Mouse (Mus musculus) Patski (cell line): ENCODE results near the gene Krt12. TPM values are rescaled to one million over a fixed set of nuclear protein-coding genes. Genes with fewer than 3 reads are reported as not detected.

Source experiments
- ATAC-seq: fragments of 100-300 bp; one replicate; pipeline ENCODE4 v1.8.0; 2021
- CTCF ChIA-PET: fragments of 350-600 bp; sonication (Branson Sonifier 250); formaldehyde crosslinking; loops from one replicate; lab custom pipeline; 2022; ENCODE audit warnings: inconsistent platforms; lab: Charles Lee
- POLR2A ChIA-PET: fragments of 350-600 bp; sonication (Branson Sonifier 250); formaldehyde crosslinking; loops from one replicate; lab custom pipeline; 2022; ENCODE audit warnings: antibody characterized with exemption, inconsistent platforms; lab: Charles Lee
- DNase-seq: peaks from one replicate; pipeline ENCODE4 v3.0.0-alpha.2; 2011; ENCODE audit warnings: low read depth, low spot score
- H3K27me3 ChIP-seq: fragments of 371-371 bp; one replicate; pipeline ENCODE4 v1.5.1; 2021
- CTCF ChIP-seq: fragments of 100-300 bp; IDR thresholded peaks from one replicate; pipeline ENCODE4 v1.5.1; 2021
- in situ Hi-C: fragments of 300-500 bp; cut with MboI; formaldehyde crosslinking; loops from 3 replicates; pipeline ENCODE4 v1.11.1; 2018; ENCODE audit warnings: low pct_unique_long_range_greater_than_20kb, mixed read lengths
- polyA plus RNA-seq: library from polyadenylated mRNA; unstranded; gene quantifications from one replicate; pipeline ENCODE4 v1.2.3, GENCODE M21; 2021

The Krt12 gene
- polyA plus RNA-seq, 1 experiment from 2014 or later, result not detected

GRCm38 (mm10) chr11:99385813-99386721, 36.0 kb downstream of the Krt12 start:
- CTCF ChIA-PET, result interaction anchor here (0.7 to 1.7 kb wide), 7 partner anchors 17 to 912 kb away, joined by 3 to 5 read pairs (median 3); no protein-coding TSS in a partner anchor
- in situ Hi-C loops, result loop anchor here (10.0 kb wide), 1 partner anchor 189 kb away; no protein-coding TSS in a partner anchor
- POLR2A ChIA-PET, result no interaction called here
- TF ChIP-seq CTCF, result no peak
- ATAC-seq (peak; percentile 80), DNase-seq (no peak)
- no peaks in the 10 kb centered on the region for H3K27me3 ChIP-seq

- TF ChIP-seq CTCF, result peak; percentile 97
- POLR2A ChIA-PET, result no interaction called here
- ATAC-seq, result no peak
- CTCF ChIA-PET, result interaction anchor here (2.0 kb wide), 1 partner anchor 85 kb away, joined by 13 read pairs; no protein-coding TSS in a partner anchor
- H3K27me3 ChIP-seq, result peaks cover 16% of the 10 kb centered on the region
- in situ Hi-C loops, result loop anchor here (5.0 to 10.0 kb wide), 2 partner anchors 33 to 625 kb away; no protein-coding TSS in a partner anchor
- no peak for DNase-seq
These were observed 42.5 kb downstream of the Krt12 start for GRCm38 (mm10) chr11:99379568-99379967.

- no peak for TF ChIP-seq CTCF
- in situ Hi-C loops, result loop anchor here (5.0 to 10.0 kb wide), 2 partner anchors 37 to 630 kb away; no protein-coding TSS in a partner anchor
- ChIA-PET POLR2A (no interaction called here), CTCF (no interaction called here)
- ATAC-seq (no peak), DNase-seq (no peak)
- peaks cover 43% of the 10 kb centered on the region for H3K27me3 ChIP-seq
These were observed 47.3 kb downstream of the Krt12 start, which contains the start of gene Krt28 for GRCm38 (mm10) chr11:99374803-99375202. TSS of gene Krt28 (minus strand) at chr11:99374903.

GRCm38 (mm10) chr11:99369853-99370451, 52.1 kb downstream of the Krt12 start:
- in situ Hi-C loops, result loop anchor here (5.0 to 10.0 kb wide), 2 partner anchors 58 to 635 kb away; no protein-coding TSS in a partner anchor
- ChIA-PET CTCF (interaction anchor here (0.9 kb wide), 1 partner anchor 94 kb away, joined by 3 read pairs; no protein-coding TSS in a partner anchor), POLR2A (no interaction called here)
- DNase-seq (no peak), ATAC-seq (no peak)
- H3K27me3 ChIP-seq, result peaks cover 42% of the 10 kb centered on the region
- no peak for TF ChIP-seq CTCF

- TF ChIP-seq CTCF, result peak; percentile 72
- ATAC-seq (no peak), DNase-seq (no peak)
- CTCF ChIA-PET, result interaction anchor here (1.6 kb wide), 1 partner anchor 17 kb away, joined by 4 read pairs; no protein-coding TSS in a partner anchor
- POLR2A ChIA-PET, result no interaction called here
- in situ Hi-C loops, result loop anchor here (5.0 kb wide), 1 partner anchor 57 kb away; no protein-coding TSS in a partner anchor
- H3K27me3 ChIP-seq, result peaks cover 38% of the 10 kb centered on the region
These were observed 52.8 kb downstream of the Krt12 start for GRCm38 (mm10) chr11:99369229-99369628.

GRCm38 (mm10) chr11:99366791-99367190, 55.3 kb downstream of the Krt12 start:
- ATAC-seq (no peak), DNase-seq (no peak)
- ChIA-PET CTCF (no interaction called here), POLR2A (no interaction called here)
- H3K27me3 ChIP-seq, result peaks cover 20% of the 10 kb centered on the region
- no peak for TF ChIP-seq CTCF
- in situ Hi-C loops, result loop anchor here (5.0 kb wide), 1 partner anchor 54 kb away; no protein-coding TSS in a partner anchor

Other genes with a start within 250 kb of the Krt12 start
- 135 TPM for gene Smarce1, start 191.2 kb downstream of the Krt12 start, polyA plus RNA-seq
- gene Krt222, start 178.2 kb downstream of the Krt12 start, polyA plus RNA-seq, result 0.14 TPM
- gene Krt24, start 137.0 kb downstream of the Krt12 start, polyA plus RNA-seq, result not detected
- not detected for gene Krt25, start 99.3 kb downstream of the Krt12 start, polyA plus RNA-seq
- not detected for gene Krt26, start 84.3 kb downstream of the Krt12 start, polyA plus RNA-seq
- not detected for gene Krt27, start 71.2 kb downstream of the Krt12 start, polyA plus RNA-seq
- gene Krt28, start 47.4 kb downstream of the Krt12 start, polyA plus RNA-seq, result not detected
- 7.2 TPM for gene Krt10, start 32.9 kb downstream of the Krt12 start, polyA plus RNA-seq
- gene Krt20, start 15.9 kb upstream of the Krt12 start, polyA plus RNA-seq, result not detected
- gene Krt23, start 70.9 kb upstream of the Krt12 start, polyA plus RNA-seq, result 0.09 TPM
- 0.08 TPM for gene Krt39, start 99.1 kb upstream of the Krt12 start, polyA plus RNA-seq
- not detected for gene Krt40, start 120.9 kb upstream of the Krt12 start, polyA plus RNA-seq
- not detected for gene Krtap3-3, start 128.6 kb upstream of the Krt12 start, polyA plus RNA-seq
- not detected for gene Krtap3-2, start 134.6 kb upstream of the Krt12 start, polyA plus RNA-seq
- not detected for gene Gm11939, start 137.2 kb upstream of the Krt12 start, polyA plus RNA-seq
- gene Krtap3-1, start 144.4 kb upstream of the Krt12 start, polyA plus RNA-seq, result not detected
- gene Krtap1-5, start 158.8 kb upstream of the Krt12 start, polyA plus RNA-seq, result not detected
- gene Krtap1-4, start 161.4 kb upstream of the Krt12 start, polyA plus RNA-seq, result not detected
- gene Krtap1-3, start 169.1 kb upstream of the Krt12 start, polyA plus RNA-seq, result not detected
- not detected for gene Krtap9-3, start 175.8 kb upstream of the Krt12 start, polyA plus RNA-seq
- not detected for gene Gm11938, start 181.0 kb upstream of the Krt12 start, polyA plus RNA-seq
- gene Gm11937, start 187.9 kb upstream of the Krt12 start, polyA plus RNA-seq, result not detected
- gene Krtap2-4, start 192.6 kb upstream of the Krt12 start, polyA plus RNA-seq, result not detected
- not detected for gene Gm11562, start 198.2 kb upstream of the Krt12 start, polyA plus RNA-seq
- gene Krtap4-1, start 206.0 kb upstream of the Krt12 start, polyA plus RNA-seq, result not detected
- not detected for gene Krtap4-2, start 212.8 kb upstream of the Krt12 start, polyA plus RNA-seq
- not detected for gene Krtap4-7, start 221.8 kb upstream of the Krt12 start, polyA plus RNA-seq
- gene Gm11555, start 228.0 kb upstream of the Krt12 start, polyA plus RNA-seq, result not detected
- not detected for gene Gm11563, start 236.7 kb upstream of the Krt12 start, polyA plus RNA-seq
- gene Krtap4-6, start 243.7 kb upstream of the Krt12 start, polyA plus RNA-seq, result not detected